Mouse (Mus musculus): ENCODE measurements around the gene Rbm19. TPM values are rescaled to one million over a fixed set of nuclear protein-coding genes. Genes with fewer than 3 reads are reported as not detected.

Rbm19 gene
- polyA plus RNA-seq, 1 experiment from 2014 or later, result 17.7 TPM

GRCm38 (mm10) chr5:120156166-120156909, 40.1 kb downstream of the Rbm19 start:
- H3K9me3 ChIP-seq (replicated peaks; ENCODE audit: low read length), result no peaks in the 10 kb centered on the region
- H3K4me2 ChIP-seq (ENCODE audit: low read length), result no peak overlapping the region
- H3K27ac ChIP-seq, result no peak overlapping the region
- H3K36me3 ChIP-seq (ENCODE audit: insufficient read depth, low read length), result no peaks in the 10 kb centered on the region
- H3K4me3 ChIP-seq (replicated peaks; ENCODE audit: low read depth, low read length), result no peak overlapping the region
- no peaks in the 10 kb centered on the region for H3K27me3 ChIP-seq (ENCODE audit: insufficient read depth, low read length)
- no peak overlapping the region for H3K9ac ChIP-seq (ENCODE audit: low read depth, low read length)
- DNase-seq (ENCODE audit: low spot score) (peak; percentile 40), ATAC-seq (replicated peaks; ENCODE audit: low FRiP score, low read depth) (0 out of 2 replicates have a peak, but pooled peaks have one; percentile 19)
- H3K4me1 ChIP-seq (replicated peaks; ENCODE audit: insufficient read depth, low read length), result 0 out of 2 replicates have a peak, but pooled peaks cover 6% of the 10 kb centered on the region
- WGBS, result 45% methylated on average over 21 of the region's 21 CpGs
- TF ChIP-seq CTCF (IDR thresholded peaks at IDR 0.05; ENCODE audit: low read depth), result no peak

GRCm38 (mm10) chr5:120157115-120157514, 40.9 kb downstream of the Rbm19 start:
- Histone ChIP-seq H3K9ac (ENCODE audit: low read depth, low read length) (no peak overlapping the region), H3K27ac (no peak overlapping the region), H3K4me1 (replicated peaks; ENCODE audit: insufficient read depth, low read length) (0 out of 2 replicates have a peak, but pooled peaks cover 6% of the 10 kb centered on the region), H3K4me3 (replicated peaks; ENCODE audit: low read depth, low read length) (no peak overlapping the region), H3K36me3 (ENCODE audit: insufficient read depth, low read length) (no peaks in the 10 kb centered on the region), H3K27me3 (ENCODE audit: insufficient read depth, low read length) (no peaks in the 10 kb centered on the region), H3K4me2 (ENCODE audit: low read length) (no peak overlapping the region), H3K9me3 (replicated peaks; ENCODE audit: low read length) (no peaks in the 10 kb centered on the region)
- DNase-seq (ENCODE audit: low spot score), result peak; percentile 91
- TF ChIP-seq CTCF (IDR thresholded peaks at IDR 0.05; ENCODE audit: low read depth), result no peak
- ATAC-seq (replicated peaks; ENCODE audit: low FRiP score, low read depth), result 0 out of 2 replicates have a peak, but pooled peaks have one; percentile 9
- WGBS, result 79% methylated on average over 3 of the region's 3 CpGs

GRCm38 (mm10) chr5:120158476-120158875, 42.2 kb downstream of the Rbm19 start:
- H3K9me3 ChIP-seq (replicated peaks; ENCODE audit: low read length), result no peaks in the 10 kb centered on the region
- DNase-seq (ENCODE audit: low spot score) (no peak), ATAC-seq (replicated peaks; ENCODE audit: low FRiP score, low read depth) (peak; percentile 41; the same call in 1 of the 2 replicates)
- WGBS, result 64% methylated on average over 2 of the region's 2 CpGs
- H3K36me3 ChIP-seq (ENCODE audit: insufficient read depth, low read length), result no peaks in the 10 kb centered on the region
- TF ChIP-seq CTCF (IDR thresholded peaks at IDR 0.05; ENCODE audit: low read depth), result no peak
- H3K4me1 ChIP-seq (replicated peaks; ENCODE audit: insufficient read depth, low read length), result 0 out of 2 replicates have a peak, but pooled peaks cover 6% of the 10 kb centered on the region
- no peaks in the 10 kb centered on the region for H3K27me3 ChIP-seq (ENCODE audit: insufficient read depth, low read length)
- H3K4me2 ChIP-seq (ENCODE audit: low read length), result no peak overlapping the region
- no peak overlapping the region for H3K9ac ChIP-seq (ENCODE audit: low read depth, low read length)
- H3K4me3 ChIP-seq (replicated peaks; ENCODE audit: low read depth, low read length), result no peak overlapping the region
- no peak overlapping the region for H3K27ac ChIP-seq

GRCm38 (mm10) chr5:120160923-120161658, 44.8 kb downstream of the Rbm19 start:
- Histone ChIP-seq H3K36me3 (ENCODE audit: insufficient read depth, low read length) (no peaks in the 10 kb centered on the region), H3K27ac (no peak overlapping the region), H3K9ac (ENCODE audit: low read depth, low read length) (no peak overlapping the region), H3K9me3 (replicated peaks; ENCODE audit: low read length) (no peaks in the 10 kb centered on the region), H3K4me1 (replicated peaks; ENCODE audit: insufficient read depth, low read length) (0 out of 2 replicates have a peak, but pooled peaks cover 4% of the 10 kb centered on the region), H3K4me2 (ENCODE audit: low read length) (no peak overlapping the region), H3K4me3 (replicated peaks; ENCODE audit: low read depth, low read length) (no peak overlapping the region), H3K27me3 (ENCODE audit: insufficient read depth, low read length) (no peaks in the 10 kb centered on the region)
- TF ChIP-seq CTCF (IDR thresholded peaks at IDR 0.05; ENCODE audit: low read depth), result no peak
- DNase-seq (ENCODE audit: low spot score) (no peak), ATAC-seq (replicated peaks; ENCODE audit: low FRiP score, low read depth) (no peak)
- WGBS, result 92% methylated on average over 8 of the region's 8 CpGs

- H3K27ac ChIP-seq, result no peak overlapping the region
- H3K36me3 ChIP-seq (ENCODE audit: insufficient read depth, low read length), result no peaks in the 10 kb centered on the region
- H3K27me3 ChIP-seq (ENCODE audit: insufficient read depth, low read length), result no peaks in the 10 kb centered on the region
- no peaks in the 10 kb centered on the region for H3K9me3 ChIP-seq (replicated peaks; ENCODE audit: low read length)
- TF ChIP-seq CTCF (IDR thresholded peaks at IDR 0.05; ENCODE audit: low read depth), result no peak
- ATAC-seq (replicated peaks; ENCODE audit: low FRiP score, low read depth), result no peak
- no peak overlapping the region for H3K4me3 ChIP-seq (replicated peaks; ENCODE audit: low read depth, low read length)
- 95% methylated on average over 10 of the region's 10 CpGs for WGBS
- H3K4me2 ChIP-seq (ENCODE audit: low read length), result no peak overlapping the region
- H3K9ac ChIP-seq (ENCODE audit: low read depth, low read length), result no peak overlapping the region
- no peaks in the 10 kb centered on the region for H3K4me1 ChIP-seq (replicated peaks; ENCODE audit: insufficient read depth, low read length)
- no peak for DNase-seq (ENCODE audit: low spot score)
These were observed 46.4 kb downstream of the Rbm19 start for GRCm38 (mm10) chr5:120162689-120163088.

GRCm38 (mm10) chr5:120163428-120163827, 47.2 kb downstream of the Rbm19 start:
- no peak overlapping the region for H3K4me2 ChIP-seq (ENCODE audit: low read length)
- no peak overlapping the region for H3K9ac ChIP-seq (ENCODE audit: low read depth, low read length)
- H3K27ac ChIP-seq, result no peak overlapping the region
- TF ChIP-seq CTCF (IDR thresholded peaks at IDR 0.05; ENCODE audit: low read depth), result no peak
- peak; percentile 32 for DNase-seq (ENCODE audit: low spot score)
- no peak overlapping the region for H3K4me3 ChIP-seq (replicated peaks; ENCODE audit: low read depth, low read length)
- no peaks in the 10 kb centered on the region for H3K36me3 ChIP-seq (ENCODE audit: insufficient read depth, low read length)
- ATAC-seq (replicated peaks; ENCODE audit: low FRiP score, low read depth), result 0 out of 2 replicates have a peak, but pooled peaks have one; percentile 21
- WGBS, result 57% methylated on average over 6 of the region's 6 CpGs
- H3K9me3 ChIP-seq (replicated peaks; ENCODE audit: low read length), result no peaks in the 10 kb centered on the region
- H3K27me3 ChIP-seq (ENCODE audit: insufficient read depth, low read length), result no peaks in the 10 kb centered on the region
- no peaks in the 10 kb centered on the region for H3K4me1 ChIP-seq (replicated peaks; ENCODE audit: insufficient read depth, low read length)
